Mouse (Mus musculus): Measurements from ENCODE around the gene Mplkip. TPM values are rescaled to one million over a fixed set of nuclear protein-coding genes. Genes with fewer than 3 reads are reported as not detected.

Mplkip gene
- polyA plus RNA-seq (2014; fragmentation: Nextera tagmentation; extraction: Ambion mirVana): 66.7 and 73.3 TPM in 2 replicates

DNA sequence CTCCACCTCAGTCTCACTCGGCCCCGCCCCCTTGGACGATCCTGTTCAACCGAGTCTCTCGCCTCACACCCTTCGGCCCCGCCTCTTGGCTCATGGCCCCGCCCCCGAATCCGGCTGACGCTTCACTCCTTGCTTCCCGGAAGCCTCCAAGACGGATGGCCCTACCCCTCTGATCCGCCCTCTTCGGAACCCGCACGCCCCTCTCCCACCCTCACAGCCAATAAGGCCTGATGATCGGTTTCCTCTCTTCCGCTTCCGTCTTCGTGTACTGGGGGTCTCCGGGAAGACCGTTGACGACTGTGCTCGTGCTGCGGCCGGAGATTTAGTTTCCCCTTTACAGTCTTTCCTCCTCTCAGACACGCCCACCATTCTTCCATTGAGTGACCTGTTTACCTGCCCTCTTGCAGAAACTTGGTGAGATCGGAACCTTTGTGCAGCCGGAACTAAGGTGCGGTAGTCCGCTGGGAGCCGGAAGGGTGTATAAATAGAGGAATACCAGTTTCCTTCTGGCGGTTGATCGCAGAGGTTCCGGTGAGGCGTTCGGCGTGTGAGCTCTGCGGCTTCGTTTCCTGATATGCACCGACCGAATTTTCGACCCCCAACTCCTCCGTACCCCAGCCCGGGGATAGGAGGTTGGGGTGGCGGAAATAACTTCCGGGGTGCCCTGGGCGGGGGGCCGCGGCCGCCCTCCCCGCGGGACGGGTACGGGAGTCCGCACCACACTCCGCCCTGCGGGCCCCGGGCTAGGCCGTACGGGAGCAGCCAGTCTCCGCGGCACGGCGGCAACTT, at the start of gene Mplkip, which contains the start of gene Sugct:
Mplkip (plus strand) TSS at position 282 of the 789 bp plus-strand sequence.
Sugct (minus strand) TSS at position 643 of the 789 bp plus-strand sequence.
- Histone ChIP-seq H3K9me3 (ENCODE audit: control insufficient read depth, low read length) (no peaks in the 10 kb centered on the region), H3K4me1 (ENCODE audit: control insufficient read depth, insufficient read depth, low read length) (no peaks in the 10 kb centered on the region), H3K9ac (ENCODE audit: low read depth, low read length) (peak within 1 kb of the TSS; percentile 81), H3K36me3 (ENCODE audit: control insufficient read depth, insufficient read depth, low read length) (peaks cover 3% of the 10 kb centered on the region; the same call in 1 of the 2 replicates), H3K27ac (ENCODE audit: low read depth, low read length) (peak within 1 kb of the TSS; percentile 93), H3K4me2 (replicated peaks; ENCODE audit: low read depth, low read length) (peak within 1 kb of the TSS; percentile 81), H3K27me3 (ENCODE audit: control insufficient read depth, insufficient read depth, low read length) (no peaks in the 10 kb centered on the region), H3K4me3 (ENCODE audit: low read length) (peak within 1 kb of the TSS; percentile 62)
- 1% methylated on average over 65 of the region's 66 CpGs for WGBS
- peak; percentile 99 for ATAC-seq (ENCODE audit: low FRiP score, low TSS enrichment)

DNA sequence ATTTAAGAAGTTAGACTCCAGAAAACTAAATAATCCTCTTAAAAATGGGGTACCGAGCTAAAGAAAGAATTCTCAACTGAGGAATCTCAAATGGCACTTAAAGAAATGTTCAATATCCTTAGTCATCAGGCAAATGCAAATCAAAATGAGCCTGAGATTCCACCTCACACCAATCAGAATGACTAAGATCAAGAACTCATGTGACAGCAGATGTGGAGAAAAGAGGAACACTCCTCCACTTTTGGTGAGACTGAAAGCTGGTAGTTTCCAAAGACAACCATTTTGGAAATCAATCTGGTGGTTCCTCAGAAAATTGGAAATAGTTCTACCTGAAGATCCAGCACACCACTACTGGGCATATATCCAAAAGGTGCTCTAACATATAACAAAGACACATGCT, 27.6 kb upstream of the Mplkip start:
- no peaks in the 10 kb centered on the region for H3K27me3 ChIP-seq (ENCODE audit: control insufficient read depth, insufficient read depth, low read length)
- no peak overlapping the region for H3K4me3 ChIP-seq (ENCODE audit: low read length)
- H3K4me2 ChIP-seq (replicated peaks; ENCODE audit: low read depth, low read length): no peak overlapping the region
- H3K4me1 ChIP-seq (ENCODE audit: control insufficient read depth, insufficient read depth, low read length): no peaks in the 10 kb centered on the region
- no peaks in the 10 kb centered on the region for H3K9me3 ChIP-seq (ENCODE audit: control insufficient read depth, low read length)
- 93% methylated on average over 1 of the region's 1 CpGs for WGBS
- ATAC-seq (ENCODE audit: low FRiP score, low TSS enrichment): no peak
- H3K27ac ChIP-seq (ENCODE audit: low read depth, low read length): no peak overlapping the region
- H3K9ac ChIP-seq (ENCODE audit: low read depth, low read length): no peak overlapping the region
- H3K36me3 ChIP-seq (ENCODE audit: control insufficient read depth, insufficient read depth, low read length): no peaks in the 10 kb centered on the region

DNA sequence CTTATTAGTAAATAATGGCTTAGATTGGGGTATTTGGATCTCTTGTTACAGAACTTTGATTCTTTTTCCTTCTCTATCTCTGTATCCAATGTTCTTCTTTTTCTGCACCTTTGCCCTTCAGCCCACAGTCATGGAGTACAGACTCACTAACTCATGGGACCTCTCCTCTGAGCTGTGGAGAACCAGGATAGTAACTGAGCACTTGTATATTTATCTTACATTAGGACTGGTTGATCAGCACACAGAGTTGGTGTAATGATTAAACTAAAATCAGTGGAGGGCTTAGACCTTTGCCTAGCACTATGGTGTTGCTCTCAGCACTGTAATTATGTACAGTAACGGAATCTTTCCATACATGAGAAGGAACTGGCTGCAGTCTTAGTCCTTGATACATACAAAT, 23.9 kb upstream of the Mplkip start:
- H3K4me1 ChIP-seq (ENCODE audit: control insufficient read depth, insufficient read depth, low read length): no peaks in the 10 kb centered on the region
- H3K9ac ChIP-seq (ENCODE audit: low read depth, low read length): no peak overlapping the region
- ATAC-seq (ENCODE audit: low FRiP score, low TSS enrichment): peak; percentile 46; the same call in 1 of the 2 replicates
- no peaks in the 10 kb centered on the region for H3K27me3 ChIP-seq (ENCODE audit: control insufficient read depth, insufficient read depth, low read length)
- no peak overlapping the region for H3K27ac ChIP-seq (ENCODE audit: low read depth, low read length)
- no peaks in the 10 kb centered on the region for H3K36me3 ChIP-seq (ENCODE audit: control insufficient read depth, insufficient read depth, low read length)
- WGBS: 67% methylated on average over 1 of the region's 1 CpGs
- no peak overlapping the region for H3K4me2 ChIP-seq (replicated peaks; ENCODE audit: low read depth, low read length)
- H3K4me3 ChIP-seq (ENCODE audit: low read length): no peak overlapping the region
- H3K9me3 ChIP-seq (ENCODE audit: control insufficient read depth, low read length): no peaks in the 10 kb centered on the region

DNA sequence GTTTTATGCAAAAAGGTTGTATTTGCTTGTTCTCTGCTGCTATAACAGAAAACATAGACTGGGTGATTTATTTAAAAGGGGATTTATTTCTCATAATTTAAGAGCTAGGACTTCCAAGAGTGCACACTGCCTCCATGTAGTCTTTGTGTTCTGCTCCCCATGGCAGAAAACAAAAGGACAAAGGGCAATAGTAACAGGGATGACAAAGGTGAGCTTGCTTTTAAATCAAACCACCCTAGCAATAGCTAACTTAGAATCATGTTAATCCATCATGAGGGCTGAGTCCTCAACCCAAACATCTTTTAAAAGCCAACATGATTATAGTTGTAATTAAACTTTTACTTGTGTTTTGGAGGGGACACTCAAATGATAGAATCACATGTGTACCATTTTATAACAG, 5.5 kb upstream of the Mplkip start:
- no peak overlapping the region for H3K4me3 ChIP-seq (ENCODE audit: low read length)
- H3K27me3 ChIP-seq (ENCODE audit: control insufficient read depth, insufficient read depth, low read length): no peaks in the 10 kb centered on the region
- no peaks in the 10 kb centered on the region for H3K36me3 ChIP-seq (ENCODE audit: control insufficient read depth, insufficient read depth, low read length)
- no peak overlapping the region for H3K27ac ChIP-seq (ENCODE audit: low read depth, low read length)
- H3K4me1 ChIP-seq (ENCODE audit: control insufficient read depth, insufficient read depth, low read length): no peaks in the 10 kb centered on the region
- no peak for ATAC-seq (ENCODE audit: low FRiP score, low TSS enrichment)
- H3K9me3 ChIP-seq (ENCODE audit: control insufficient read depth, low read length): no peaks in the 10 kb centered on the region
- H3K9ac ChIP-seq (ENCODE audit: low read depth, low read length): no peak overlapping the region
- no peak overlapping the region for H3K4me2 ChIP-seq (replicated peaks; ENCODE audit: low read depth, low read length)

DNA sequence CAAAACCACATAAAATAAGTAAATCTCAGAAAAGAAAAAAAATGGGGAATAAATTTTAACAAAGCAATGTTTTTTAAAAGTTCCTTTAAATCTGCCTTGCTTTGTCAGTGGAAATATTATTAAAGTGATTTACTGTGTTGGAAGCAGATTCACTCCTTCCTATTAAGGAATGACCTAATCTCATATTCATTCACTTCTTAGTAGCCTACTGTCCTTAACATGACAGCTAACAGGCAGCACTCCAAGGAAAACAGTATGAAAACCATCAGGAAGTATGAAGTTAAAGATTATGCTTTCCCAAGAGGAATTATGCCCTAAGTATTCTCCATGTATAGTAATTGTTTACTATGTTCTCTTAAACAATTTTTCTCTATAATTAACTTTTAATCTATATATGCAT, 4.3 kb upstream of the Mplkip start:
- Histone ChIP-seq H3K27me3 (ENCODE audit: control insufficient read depth, insufficient read depth, low read length) (no peaks in the 10 kb centered on the region), H3K4me3 (ENCODE audit: low read length) (no peak overlapping the region), H3K4me1 (ENCODE audit: control insufficient read depth, insufficient read depth, low read length) (no peaks in the 10 kb centered on the region), H3K9ac (ENCODE audit: low read depth, low read length) (no peak overlapping the region), H3K4me2 (replicated peaks; ENCODE audit: low read depth, low read length) (no peak overlapping the region), H3K36me3 (ENCODE audit: control insufficient read depth, insufficient read depth, low read length) (no peaks in the 10 kb centered on the region), H3K9me3 (ENCODE audit: control insufficient read depth, low read length) (no peaks in the 10 kb centered on the region), H3K27ac (ENCODE audit: low read depth, low read length) (no peak overlapping the region)
- ATAC-seq (ENCODE audit: low FRiP score, low TSS enrichment): no peak

DNA sequence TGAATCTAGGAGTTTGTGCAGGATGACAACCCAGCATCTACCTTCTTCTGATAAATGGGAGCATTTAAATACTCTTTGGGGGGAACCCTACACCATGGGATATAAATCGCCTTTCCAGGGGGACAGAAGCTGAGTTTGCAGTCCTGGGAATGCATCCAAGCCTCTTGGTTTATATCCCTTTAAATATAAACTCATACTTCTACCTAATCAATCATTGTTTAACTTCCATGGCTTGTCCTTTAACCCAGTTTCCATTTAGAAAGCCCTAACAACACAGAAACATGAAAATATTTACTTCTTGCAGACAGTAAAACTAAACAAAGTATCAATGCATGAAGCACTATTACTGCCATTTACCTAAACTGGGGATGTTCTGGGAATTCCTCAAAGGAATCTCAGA, 3.6 kb upstream of the Mplkip start:
- H3K9me3 ChIP-seq (ENCODE audit: control insufficient read depth, low read length): no peaks in the 10 kb centered on the region
- no peak overlapping the region for H3K9ac ChIP-seq (ENCODE audit: low read depth, low read length)
- 74% methylated on average over 1 of the region's 1 CpGs for WGBS
- ATAC-seq (ENCODE audit: low FRiP score, low TSS enrichment): no peak
- no peaks in the 10 kb centered on the region for H3K36me3 ChIP-seq (ENCODE audit: control insufficient read depth, insufficient read depth, low read length)
- no peaks in the 10 kb centered on the region for H3K27me3 ChIP-seq (ENCODE audit: control insufficient read depth, insufficient read depth, low read length)
- no peak overlapping the region for H3K27ac ChIP-seq (ENCODE audit: low read depth, low read length)
- H3K4me2 ChIP-seq (replicated peaks; ENCODE audit: low read depth, low read length): no peak overlapping the region
- no peak overlapping the region for H3K4me3 ChIP-seq (ENCODE audit: low read length)
- no peaks in the 10 kb centered on the region for H3K4me1 ChIP-seq (ENCODE audit: control insufficient read depth, insufficient read depth, low read length)

DNA sequence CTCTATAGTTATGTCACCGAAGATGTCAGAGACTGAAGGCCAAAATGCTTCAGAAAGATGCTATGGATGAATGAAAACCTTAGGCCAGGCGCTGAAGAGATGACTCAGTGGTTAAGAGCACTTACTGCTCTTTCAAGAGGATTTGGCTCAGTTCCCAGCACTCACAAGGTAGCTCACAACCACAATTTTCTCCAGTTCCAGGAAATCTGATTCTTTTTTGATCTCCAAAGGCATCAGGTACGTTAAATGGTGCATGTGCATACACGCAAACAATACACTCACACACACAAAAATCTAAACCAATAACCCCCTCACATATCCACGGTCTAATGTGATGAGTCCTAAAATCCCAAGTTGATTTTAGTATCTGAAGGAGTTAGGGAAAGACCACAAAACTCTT, 1.2 kb upstream of the Mplkip start:
- Histone ChIP-seq H3K4me2 (replicated peaks; ENCODE audit: low read depth, low read length) (peak overlapping the region; percentile 55), H3K9me3 (ENCODE audit: control insufficient read depth, low read length) (no peaks in the 10 kb centered on the region), H3K27ac (ENCODE audit: low read depth, low read length) (no peak overlapping the region), H3K27me3 (ENCODE audit: control insufficient read depth, insufficient read depth, low read length) (no peaks in the 10 kb centered on the region), H3K36me3 (ENCODE audit: control insufficient read depth, insufficient read depth, low read length) (peaks cover 3% of the 10 kb centered on the region; the same call in 1 of the 2 replicates), H3K9ac (ENCODE audit: low read depth, low read length) (no peak overlapping the region), H3K4me1 (ENCODE audit: control insufficient read depth, insufficient read depth, low read length) (no peaks in the 10 kb centered on the region), H3K4me3 (ENCODE audit: low read length) (peak overlapping the region; percentile 62; the same call in 1 of the 2 replicates)
- WGBS: 73% methylated on average over 5 of the region's 5 CpGs
- ATAC-seq (ENCODE audit: low FRiP score, low TSS enrichment): no peak

DNA sequence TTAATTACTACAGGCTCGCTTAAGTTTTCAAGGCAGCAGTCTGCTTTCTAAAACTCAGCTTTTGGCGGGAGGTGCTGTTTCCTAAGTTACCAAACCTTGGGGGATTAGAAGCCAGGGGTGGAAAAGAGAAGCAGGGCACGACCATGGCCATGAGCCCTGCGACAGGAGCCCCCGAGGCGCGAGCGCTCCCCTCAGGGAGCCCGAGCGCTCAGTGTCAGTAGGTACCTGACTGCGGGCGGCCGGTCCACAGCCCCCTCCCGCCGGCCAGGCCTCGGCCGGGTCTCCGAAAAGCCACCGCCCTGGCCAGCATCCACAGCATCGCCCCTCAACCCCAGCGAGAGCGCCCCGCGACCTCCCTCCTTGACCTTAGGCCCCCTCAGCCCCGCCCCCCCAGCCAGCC, 578 bp upstream of the Mplkip start:
- WGBS: 0% methylated on average over 23 of the region's 25 CpGs
- Histone ChIP-seq H3K27me3 (ENCODE audit: control insufficient read depth, insufficient read depth, low read length) (no peaks in the 10 kb centered on the region), H3K4me2 (replicated peaks; ENCODE audit: low read depth, low read length) (peak overlapping the region; percentile 55), H3K9me3 (ENCODE audit: control insufficient read depth, low read length) (no peaks in the 10 kb centered on the region), H3K4me1 (ENCODE audit: control insufficient read depth, insufficient read depth, low read length) (no peaks in the 10 kb centered on the region), H3K27ac (ENCODE audit: low read depth, low read length) (peak overlapping the region; percentile 66; the same call in 1 of the 2 replicates), H3K9ac (ENCODE audit: low read depth, low read length) (peak overlapping the region; percentile 71), H3K36me3 (ENCODE audit: control insufficient read depth, insufficient read depth, low read length) (peaks cover 3% of the 10 kb centered on the region; the same call in 1 of the 2 replicates), H3K4me3 (ENCODE audit: low read length) (peak overlapping the region; percentile 62)
- ATAC-seq (ENCODE audit: low FRiP score, low TSS enrichment): peak; percentile 89

DNA sequence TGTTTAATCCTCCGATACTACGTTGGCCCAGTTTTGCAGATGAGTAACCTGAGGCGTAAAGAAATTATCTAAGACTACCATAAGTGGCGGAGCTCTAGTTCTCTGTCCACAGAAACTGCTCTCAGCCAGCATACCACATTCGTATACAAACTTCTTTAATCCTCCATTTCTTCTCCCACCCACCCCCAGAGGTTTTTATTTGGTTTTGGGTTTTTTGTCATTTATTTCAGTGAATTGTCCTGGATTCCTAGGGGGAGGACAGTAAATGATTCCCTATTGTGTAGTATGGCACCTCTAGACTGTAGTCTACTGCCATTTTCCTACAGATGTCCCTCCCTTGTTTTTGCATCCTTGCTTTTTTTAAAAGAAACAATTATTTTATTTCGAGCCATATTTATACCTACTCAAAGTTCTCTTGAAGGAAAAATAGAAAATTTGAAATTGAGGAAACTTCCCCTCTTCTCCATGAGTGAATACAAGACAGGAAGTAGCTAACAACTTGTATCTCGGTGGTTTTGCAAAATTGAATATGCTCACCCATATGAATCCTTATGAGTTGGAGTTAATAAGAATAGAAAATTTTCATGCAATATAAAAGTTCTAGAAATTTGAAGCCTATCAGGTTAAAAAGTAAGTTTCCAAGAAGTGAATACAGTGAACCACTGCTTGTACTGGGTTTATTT, 1.0 kb downstream of the Mplkip start:
- H3K4me2 ChIP-seq (replicated peaks; ENCODE audit: low read depth, low read length): peak overlapping the region; percentile 81
- H3K9ac ChIP-seq (ENCODE audit: low read depth, low read length): peak overlapping the region; percentile 81
- H3K27ac ChIP-seq (ENCODE audit: low read depth, low read length): no peak overlapping the region
- 11% methylated on average over 7 of the region's 7 CpGs for WGBS
- H3K27me3 ChIP-seq (ENCODE audit: control insufficient read depth, insufficient read depth, low read length): no peaks in the 10 kb centered on the region
- ATAC-seq (ENCODE audit: low FRiP score, low TSS enrichment): no peak
- no peaks in the 10 kb centered on the region for H3K9me3 ChIP-seq (ENCODE audit: control insufficient read depth, low read length)
- no peaks in the 10 kb centered on the region for H3K4me1 ChIP-seq (ENCODE audit: control insufficient read depth, insufficient read depth, low read length)
- H3K36me3 ChIP-seq (ENCODE audit: control insufficient read depth, insufficient read depth, low read length): peaks cover 3% of the 10 kb centered on the region; the same call in 1 of the 2 replicates
- peak overlapping the region; percentile 62 for H3K4me3 ChIP-seq (ENCODE audit: low read length)
